Mouse (Mus musculus) ES-Bruce4 (cell line): Measurements from ENCODE around the gene Hoxb6.

ENCODE experiments used
- CTCF ChIP-seq: IDR thresholded peaks from one replicate; pipeline ENCODE4 v1.8.1; 2011; ENCODE audit warnings: low read depth, low read length
- EP300 ChIP-seq: IDR thresholded peaks from 2 replicates; pipeline ENCODE4 v1.6.1; 2011; ENCODE audit warnings: low read depth, low read length; ENCODE audit not compliant: insufficient read depth
- POLR2A ChIP-seq: IDR thresholded peaks from one replicate; pipeline ENCODE4 v1.8.1; 2011; ENCODE audit warnings: low read length; ENCODE audit not compliant: insufficient read depth

- TF ChIP-seq CTCF (no peak), EP300 (no peak), POLR2A (no peak)
Measured at GRCm38 (mm10) chr11:96348988-96349387, 56.7 kb downstream of the Hoxb6 start.
